Mouse (Mus musculus) brain, adult 2 months (tissue): ENCODE measurements around the gene Mapkapk3.

Experiments
- DNase-seq: peaks from one replicate; pipeline ENCODE4 v3.0.0; 2011; ENCODE audit warnings: low read depth, low spot score

The Mapkapk3 gene

GRCm38 (mm10) chr9:107289211-107290076, at the start of gene Mapkapk3:
Mapkapk3 (minus strand) TSS chr9:107289877.
- DNase-seq: peak; percentile 70

- DNase-seq: peak; percentile 96
These were observed 48.7 kb upstream of the Mapkapk3 start, which contains the start of gene Hemk1 for GRCm38 (mm10) chr9:107338172-107338883. Hemk1 (minus strand) TSS chr9:107338350.

- no peak for DNase-seq
These were observed 46.7 kb upstream of the Mapkapk3 start for GRCm38 (mm10) chr9:107336386-107336785.

GRCm38 (mm10) chr9:107335909-107336308, 46.2 kb upstream of the Mapkapk3 start:
- peak; percentile 78 for DNase-seq

- DNase-seq: no peak
These were observed 45.4 kb upstream of the Mapkapk3 start for GRCm38 (mm10) chr9:107335046-107335445.

GRCm38 (mm10) chr9:107334356-107334755, 44.7 kb upstream of the Mapkapk3 start:
- DNase-seq: no peak

GRCm38 (mm10) chr9:107333686-107334085, 44.0 kb upstream of the Mapkapk3 start:
- no peak for DNase-seq

GRCm38 (mm10) chr9:107330791-107331190, 41.1 kb upstream of the Mapkapk3 start:
- no peak for DNase-seq

GRCm38 (mm10) chr9:107327879-107328620, 38.4 kb upstream of the Mapkapk3 start:
- no peak for DNase-seq

- no peak for DNase-seq
These were observed 36.2 kb upstream of the Mapkapk3 start for GRCm38 (mm10) chr9:107325904-107326303.

- DNase-seq: no peak
These were observed 35.3 kb upstream of the Mapkapk3 start for GRCm38 (mm10) chr9:107324799-107325561.

- peak; percentile 81 for DNase-seq
These were observed 33.9 kb upstream of the Mapkapk3 start for GRCm38 (mm10) chr9:107323558-107323957.

GRCm38 (mm10) chr9:107322461-107323050, 32.9 kb upstream of the Mapkapk3 start:
- no peak for DNase-seq

GRCm38 (mm10) chr9:107315791-107316190, 26.1 kb upstream of the Mapkapk3 start:
- DNase-seq: no peak

GRCm38 (mm10) chr9:107313926-107314325, 24.2 kb upstream of the Mapkapk3 start:
- no peak for DNase-seq

- DNase-seq: peak; percentile 63
These were observed 23.3 kb upstream of the Mapkapk3 start for GRCm38 (mm10) chr9:107312811-107313584.

- no peak for DNase-seq
These were observed 19.9 kb upstream of the Mapkapk3 start for GRCm38 (mm10) chr9:107309600-107309999.

- no peak for DNase-seq
These were observed 19.5 kb upstream of the Mapkapk3 start for GRCm38 (mm10) chr9:107309171-107309570.

- DNase-seq: no peak
These were observed 18.8 kb upstream of the Mapkapk3 start for GRCm38 (mm10) chr9:107308346-107309000.
